Mouse (Mus musculus) liver, adult 2 months (tissue): ENCODE measurements around the gene Snrpe.

Experiments used
- CTCF ChIP-seq: fragments of 200-500 bp; IDR thresholded peaks from 2 replicates; pipeline ENCODE4 v1.5.1; 2011; ENCODE audit warnings: low read depth, low read length, control low read depth
- POLR2A ChIP-seq: fragments of 200-500 bp; IDR thresholded peaks from 2 replicates; pipeline ENCODE4 v1.6.1; 2011; ENCODE audit warnings: low read length, control low read depth; ENCODE audit not compliant: insufficient read depth; ENCODE audit errors: extremely low read depth

DNA sequence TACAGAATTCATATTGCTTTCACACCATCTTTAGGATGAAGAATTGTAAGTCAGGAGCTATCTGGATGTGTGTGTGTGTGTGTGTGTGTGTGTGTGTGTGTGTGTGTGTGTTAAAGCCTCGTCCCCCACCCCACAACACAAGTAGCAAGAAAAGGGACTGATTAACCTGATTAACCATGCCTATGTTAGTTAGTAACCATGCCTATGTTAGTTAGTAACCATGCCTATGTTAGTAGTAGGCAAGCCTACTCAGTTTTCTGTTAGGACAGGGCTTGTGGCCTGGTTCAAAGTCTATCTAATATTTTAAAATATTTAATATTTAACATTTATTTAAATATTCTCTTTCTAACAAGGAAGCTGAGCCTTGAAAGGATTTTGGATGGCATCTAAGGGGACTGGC, 1.3 kb upstream of the Snrpe start:
- no peak for TF ChIP-seq POLR2A
- TF ChIP-seq CTCF, result no peak
